Mouse (Mus musculus) midbrain, postnatal 0 days (tissue): ENCODE measurements around the gene Ccna1. TPM values are rescaled to one million over a fixed set of nuclear protein-coding genes. Genes with fewer than 3 reads are reported as not detected.
A peak's percentile ranks its signal among the peaks of the same experiment; 100 is the strongest.

ENCODE experiments used
- ATAC-seq: fragments of 200-750 bp; cut with Nextera tagmentation; 2 replicates; pipeline ENCODE4 v1.8.0; 2017; ENCODE audit warnings: moderate number of reproducible peaks, mild to moderate bottlenecking, moderate TSS enrichment, moderate library complexity; ENCODE audit not compliant: low FRiP score
- DNase-seq: peaks from one replicate; pipeline ENCODE4 v3.0.0-alpha.2; 2015; ENCODE audit warnings: low spot score
- H3K27ac ChIP-seq: fragments of 300-500 bp; sonication (generic); 2 replicates; pipeline ENCODE4 v1.5.1; 2014; ENCODE audit warnings: low read depth, mild to moderate bottlenecking, low read length, mixed read lengths
- H3K27me3 ChIP-seq: fragments of 300-500 bp; sonication (generic); 2 replicates; pipeline ENCODE4 v1.6.1; 2014; ENCODE audit warnings: low read length, control low read depth, mixed read lengths; ENCODE audit not compliant: insufficient read depth
- H3K36me3 ChIP-seq: fragments of 300-500 bp; sonication (generic); 2 replicates; pipeline ENCODE4 v1.6.1; 2014; ENCODE audit warnings: low read length, control low read depth, mixed read lengths; ENCODE audit not compliant: insufficient read depth
- H3K4me1 ChIP-seq: fragments of 300-500 bp; sonication (generic); 2 replicates; pipeline ENCODE4 v1.6.1; 2014; ENCODE audit warnings: mild to moderate bottlenecking, control low read depth, antibody characterized with exemption, low read length, mixed read lengths; ENCODE audit not compliant: insufficient read depth
- H3K4me2 ChIP-seq: fragments of 300-500 bp; sonication (generic); 2 replicates; pipeline ENCODE4 v1.6.1; 2014; ENCODE audit warnings: low read depth, mild to moderate bottlenecking, low read length, mixed read lengths; ENCODE audit not compliant: poor library complexity, severe bottlenecking
- H3K4me3 ChIP-seq: fragments of 300-500 bp; sonication (generic); 2 replicates; pipeline ENCODE4 v1.5.1; 2014; ENCODE audit warnings: low read depth, mild to moderate bottlenecking, low read length, moderate library complexity
- H3K9ac ChIP-seq: fragments of 300-500 bp; sonication (generic); replicated peaks from 2 replicates; pipeline ENCODE4 v1.6.1; 2014; ENCODE audit warnings: mild to moderate bottlenecking, low read length, moderate library complexity, mixed read lengths; ENCODE audit not compliant: poor library complexity, severe bottlenecking
- H3K9me3 ChIP-seq: fragments of 300-500 bp; sonication (generic); 2 replicates; pipeline ENCODE4 v1.6.1; 2016; ENCODE audit warnings: low read length, control low read depth
- CTCF ChIP-seq: IDR thresholded peaks from 2 replicates; pipeline ENCODE4 v1.5.1; 2016; ENCODE audit warnings: antibody characterized with exemption, mild to moderate bottlenecking
- WGBS: fragments of 180-500 bp; shearing (Covaris S2); extraction: QIAGEN DNeasy Blood & Tissue Kit; methylation state at CpG from one replicate; pipeline ENCODE4 v1.1.7; 2014; 5-methylcytosine and 5-hydroxymethylcytosine counted together
- polyA plus RNA-seq: library from polyadenylated mRNA; unstranded; fragments of >200 nt; fragmentation: Nextera tagmentation; extraction: Ambion mirVana; gene quantifications from 2 replicates; pipeline ENCODE4 v1.2.1, GENCODE M21; 2015
- total RNA-seq: library from RNA; depleted of rRNA; stranded (reverse); fragments of >200 nt; gene quantifications from 2 replicates; pipeline ENCODE4 v1.2.3, GENCODE M21; 2014

Ccna1 gene
- total and polyA plus RNA-seq, 2 experiments from 2014 or later = 2.9 to 3.6 TPM

GRCm38 (mm10) chr3:55086948-55087347 lies 31.6 kb upstream of the Ccna1 start:
- DNase-seq (no peak), ATAC-seq (no peak)
- Histone ChIP-seq H3K9ac (no peak overlapping the region), H3K4me2 (no peak overlapping the region), H3K27me3 (no peaks in the 10 kb centered on the region), H3K27ac (no peak overlapping the region), H3K4me1 (no peaks in the 10 kb centered on the region), H3K4me3 (no peak overlapping the region), H3K9me3 (no peaks in the 10 kb centered on the region), H3K36me3 (no peaks in the 10 kb centered on the region)
- WGBS = 76% methylated on average over 5 of the region's 5 CpGs
- TF ChIP-seq CTCF = no peak

DNA sequence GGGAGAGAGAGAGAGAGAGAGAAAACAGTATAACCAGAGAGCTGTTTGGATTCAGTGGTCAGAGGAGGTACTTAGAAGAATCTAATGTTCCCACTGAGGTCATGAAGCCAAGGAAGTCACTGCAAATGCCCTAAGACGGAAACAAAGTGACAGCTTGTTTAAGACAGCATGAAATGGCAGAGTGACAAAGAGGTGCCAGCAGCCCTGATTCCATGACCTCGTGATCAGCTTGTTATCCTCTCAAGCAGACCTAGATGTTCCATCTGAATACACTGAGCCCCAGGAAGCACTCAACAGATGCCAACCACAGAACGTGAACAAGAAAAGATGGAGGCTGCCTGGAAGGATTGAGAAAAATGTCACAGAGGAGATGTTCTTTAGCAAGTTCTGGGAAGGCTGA lies 30.4 kb upstream of the Ccna1 start:
- Histone ChIP-seq H3K36me3 (no peaks in the 10 kb centered on the region), H3K27ac (no peak overlapping the region), H3K4me1 (no peaks in the 10 kb centered on the region), H3K4me3 (no peak overlapping the region), H3K4me2 (no peak overlapping the region), H3K27me3 (no peaks in the 10 kb centered on the region), H3K9me3 (no peaks in the 10 kb centered on the region), H3K9ac (no peak overlapping the region)
- peak; percentile 79 for DNase-seq
- ATAC-seq = no peak
- no peak for TF ChIP-seq CTCF
- 35% methylated on average over 3 of the region's 3 CpGs for WGBS

- no peak for TF ChIP-seq CTCF
- Histone ChIP-seq H3K9me3 (no peaks in the 10 kb centered on the region), H3K4me1 (no peaks in the 10 kb centered on the region), H3K4me3 (no peak overlapping the region), H3K9ac (no peak overlapping the region), H3K36me3 (no peaks in the 10 kb centered on the region), H3K27me3 (no peaks in the 10 kb centered on the region), H3K27ac (no peak overlapping the region), H3K4me2 (no peak overlapping the region)
- WGBS = 44% methylated on average over 6 of the region's 6 CpGs
- DNase-seq (peak; percentile 66), ATAC-seq (no peak)
Observed at GRCm38 (mm10) chr3:55084781-55085180, 29.5 kb upstream of the Ccna1 start.

- Histone ChIP-seq H3K36me3 (no peaks in the 10 kb centered on the region), H3K4me1 (no peaks in the 10 kb centered on the region), H3K27ac (no peak overlapping the region), H3K9me3 (no peaks in the 10 kb centered on the region), H3K4me3 (no peak overlapping the region), H3K9ac (no peak overlapping the region), H3K4me2 (no peak overlapping the region), H3K27me3 (no peaks in the 10 kb centered on the region)
- 18% methylated on average over 6 of the region's 6 CpGs for WGBS
- ATAC-seq = no peak
- TF ChIP-seq CTCF = peak; percentile 87
- peak; percentile 84 for DNase-seq
Observed at GRCm38 (mm10) chr3:55080055-55080454, 24.8 kb upstream of the Ccna1 start.

- Histone ChIP-seq H3K36me3 (no peaks in the 10 kb centered on the region), H3K4me1 (no peaks in the 10 kb centered on the region), H3K9ac (no peak overlapping the region), H3K27me3 (no peaks in the 10 kb centered on the region), H3K27ac (no peak overlapping the region), H3K4me2 (no peak overlapping the region), H3K9me3 (no peaks in the 10 kb centered on the region), H3K4me3 (no peak overlapping the region)
- DNase-seq = no peak
- no peak for ATAC-seq
- 82% methylated on average over 8 of the region's 8 CpGs for WGBS
- TF ChIP-seq CTCF = no peak
Observed at GRCm38 (mm10) chr3:55079619-55080018, 24.3 kb upstream of the Ccna1 start.

- ATAC-seq = no peak
- 29% methylated on average over 6 of the region's 6 CpGs for WGBS
Observed at GRCm38 (mm10) chr3:55078233-55078632, 22.9 kb upstream of the Ccna1 start.

GRCm38 (mm10) chr3:55075294-55075648 lies 20.0 kb upstream of the Ccna1 start:
- Histone ChIP-seq H3K4me2 (no peak overlapping the region), H3K4me1 (no peaks in the 10 kb centered on the region), H3K9me3 (no peaks in the 10 kb centered on the region), H3K36me3 (no peaks in the 10 kb centered on the region), H3K4me3 (no peak overlapping the region), H3K9ac (no peak overlapping the region), H3K27me3 (no peaks in the 10 kb centered on the region), H3K27ac (no peak overlapping the region)
- TF ChIP-seq CTCF = no peak
- ATAC-seq (no peak), DNase-seq (peak; percentile 64)
- 37% methylated on average over 3 of the region's 3 CpGs for WGBS

More at GRCm38 (mm10) chr3:55078233-55078632, 22.9 kb upstream of the Ccna1 start:
- Histone ChIP-seq H3K9me3 (no peaks in the 10 kb centered on the region), H3K9ac (no peak overlapping the region), H3K36me3 (no peaks in the 10 kb centered on the region), H3K4me1 (no peaks in the 10 kb centered on the region), H3K27me3 (no peaks in the 10 kb centered on the region), H3K4me2 (no peak overlapping the region), H3K27ac (no peak overlapping the region), H3K4me3 (no peak overlapping the region)
- TF ChIP-seq CTCF = no peak
- peak; percentile 33 for DNase-seq
